Mouse (Mus musculus) kidney, postnatal 10 days (tissue): ENCODE data around the gene Src.
A peak's percentile ranks its signal among the peaks of the same experiment; 100 is the strongest.
"Not testable (repeated sequence)": the region's sequence is repeated elsewhere in the genome, so short reads cannot be mapped to it uniquely, and the experiment has no call there.

Source experiments
- DNase-seq: peaks from one replicate; pipeline ENCODE4 v3.0.0; 2021; ENCODE audit warnings: mixed read lengths

Gene Src

GRCm38 (mm10) chr2:157418206-157418605 is at the start of gene Src:
Gene Src (plus strand): TSS chr2:157418444.
- DNase-seq, result no peak

GRCm38 (mm10) chr2:157371696-157372095 is 46.5 kb upstream of the Src start:
- peak; percentile 36 for DNase-seq

- no peak for DNase-seq
These were observed 44.6 kb upstream of the Src start for GRCm38 (mm10) chr2:157373681-157374080.

GRCm38 (mm10) chr2:157375051-157375450 is 43.2 kb upstream of the Src start:
- no peak for DNase-seq

- no peak for DNase-seq
These were observed 42.2 kb upstream of the Src start for GRCm38 (mm10) chr2:157375794-157376757.

- no peak for DNase-seq
These were observed 41.2 kb upstream of the Src start for GRCm38 (mm10) chr2:157376995-157377394.

GRCm38 (mm10) chr2:157384836-157385235 is 33.4 kb upstream of the Src start:
- DNase-seq, result no peak

- DNase-seq, result not testable (repeated sequence)
These were observed 29.2 kb upstream of the Src start for GRCm38 (mm10) chr2:157388901-157389590.

GRCm38 (mm10) chr2:157389591-157389921 is 28.7 kb upstream of the Src start:
- no peak for DNase-seq

GRCm38 (mm10) chr2:157392331-157392730 is 25.9 kb upstream of the Src start:
- DNase-seq, result no peak

GRCm38 (mm10) chr2:157393549-157393948 is 24.7 kb upstream of the Src start:
- no peak for DNase-seq

- DNase-seq, result no peak
These were observed 23.4 kb upstream of the Src start for GRCm38 (mm10) chr2:157394868-157395267.

GRCm38 (mm10) chr2:157395371-157395770 is 22.9 kb upstream of the Src start:
- DNase-seq, result no peak

GRCm38 (mm10) chr2:157395960-157396359 is 22.3 kb upstream of the Src start:
- no peak for DNase-seq

GRCm38 (mm10) chr2:157397376-157397775 is 20.9 kb upstream of the Src start:
- no peak for DNase-seq

- DNase-seq, result no peak
These were observed 19.7 kb upstream of the Src start for GRCm38 (mm10) chr2:157398539-157398938.

GRCm38 (mm10) chr2:157399797-157400196 is 18.4 kb upstream of the Src start:
- DNase-seq, result peak; percentile 65

GRCm38 (mm10) chr2:157400491-157400890 is 17.8 kb upstream of the Src start:
- no peak for DNase-seq

- no peak for DNase-seq
These were observed 17.0 kb upstream of the Src start for GRCm38 (mm10) chr2:157401261-157401660.

- DNase-seq, result no peak
These were observed 10.6 kb upstream of the Src start for GRCm38 (mm10) chr2:157407596-157407995.

- no peak for DNase-seq
These were observed 8.3 kb upstream of the Src start for GRCm38 (mm10) chr2:157409793-157410533.

GRCm38 (mm10) chr2:157411151-157411693 is 7.0 kb upstream of the Src start:
- DNase-seq, result no peak

GRCm38 (mm10) chr2:157412497-157412896 is 5.7 kb upstream of the Src start:
- no peak for DNase-seq
